Mouse (Mus musculus) brain, embryonic 14.5 days (tissue): ENCODE results near the gene Vps35. TPM values are rescaled to one million over a fixed set of nuclear protein-coding genes. Genes with fewer than 3 reads are reported as not detected.
A peak's percentile ranks its signal among the peaks of the same experiment; 100 is the strongest.

Experiments used
- DNase-seq: peaks from one replicate; pipeline ENCODE4 v3.0.0-alpha.2; 2011; ENCODE audit warnings: low read depth
- CTCF ChIP-seq: fragments of 200-500 bp; IDR thresholded peaks from 2 replicates; pipeline ENCODE4 v1.5.1; 2012; ENCODE audit warnings: inconsistent platforms, mild to moderate bottlenecking, moderate library complexity, borderline replicate concordance; ENCODE audit not compliant: insufficient read depth, insufficient read length; ENCODE audit errors: extremely low read depth
- POLR2A ChIP-seq: fragments of 200-500 bp; IDR thresholded peaks from 2 replicates; pipeline ENCODE4 v1.6.1; 2012; ENCODE audit warnings: mild to moderate bottlenecking, inconsistent platforms, borderline replicate concordance; ENCODE audit not compliant: poor library complexity, insufficient read depth, insufficient read length, severe bottlenecking; ENCODE audit errors: extremely low read depth
- polyA plus RNA-seq: library from polyadenylated mRNA; depleted of rRNA; stranded (reverse); fragments of >200 nt; gene quantifications from 2 replicates; pipeline ENCODE4 v1.2.3, GENCODE M21; 2012; rRNA removed

Vps35 gene
- 78.9 and 81.3 TPM in 2 replicates for polyA plus RNA-seq

- peak; percentile 99 for DNase-seq
- peak; percentile 61; the same call in 1 of the 2 replicates for TF ChIP-seq POLR2A
- no peak for TF ChIP-seq CTCF
Measured at GRCm38 (mm10) chr8:85299434-85300077, at the start of gene Vps35, which contains the start of gene Orc6. Gene Vps35, minus strand, starts transcription at chr8:85299802. Gene Orc6, plus strand, starts transcription at chr8:85299632.

GRCm38 (mm10) chr8:85339871-85340573 is 40.4 kb upstream of the Vps35 start:
- DNase-seq, result peak; percentile 46
- TF ChIP-seq POLR2A, result no peak
- no peak for TF ChIP-seq CTCF

- TF ChIP-seq POLR2A, result no peak
- no peak for TF ChIP-seq CTCF
- DNase-seq, result no peak
Measured at GRCm38 (mm10) chr8:85337681-85338080, 38.1 kb upstream of the Vps35 start.

- TF ChIP-seq POLR2A, result no peak
- TF ChIP-seq CTCF, result no peak
- DNase-seq, result no peak
Measured at GRCm38 (mm10) chr8:85336211-85336933, 36.8 kb upstream of the Vps35 start.

DNA sequence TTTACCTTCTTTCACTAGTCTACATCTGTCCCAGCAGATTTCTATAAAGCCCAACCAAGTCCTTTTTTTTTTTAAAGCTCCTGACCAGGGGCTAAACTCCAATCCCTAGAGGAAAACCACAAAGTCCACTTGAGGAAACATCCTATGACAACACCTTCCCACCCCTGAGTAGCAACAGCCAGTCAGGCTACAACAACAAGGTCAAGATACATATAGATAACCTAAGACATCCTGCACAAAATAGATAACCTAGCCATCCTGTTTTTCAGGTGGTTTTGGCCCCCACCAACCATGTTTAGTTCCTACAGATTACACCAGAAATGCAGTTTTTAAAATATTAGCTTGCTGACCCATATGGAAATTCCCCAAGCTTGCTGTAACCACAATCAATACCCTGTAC is 35.5 kb upstream of the Vps35 start:
- no peak for TF ChIP-seq POLR2A
- no peak for TF ChIP-seq CTCF

DNA sequence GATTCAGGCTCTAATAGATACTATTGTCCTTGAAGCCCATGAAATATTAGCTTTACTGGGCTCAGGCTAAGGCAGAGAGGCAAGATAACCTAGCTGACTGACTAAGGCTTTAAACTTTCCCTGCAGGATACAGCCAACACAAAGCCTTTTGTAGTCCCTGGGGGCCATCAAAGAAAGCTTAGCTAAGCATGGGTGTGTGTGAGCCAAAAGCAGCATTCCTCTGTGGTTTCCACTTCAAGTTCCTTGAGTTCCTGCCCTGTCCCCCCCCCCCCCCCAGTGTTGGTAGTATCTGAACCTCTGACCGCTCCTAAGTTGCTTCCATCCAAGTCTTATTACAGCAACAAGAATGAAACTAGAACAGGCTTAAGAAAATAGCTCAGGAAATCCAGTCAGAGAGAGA is 29.9 kb upstream of the Vps35 start:
- DNase-seq, result peak; percentile 9
- TF ChIP-seq CTCF (no peak), POLR2A (no peak)

More for the DNA sequence above, 35.5 kb upstream of the Vps35 start:
- DNase-seq, result no peak

GRCm38 (mm10) chr8:85327036-85327435 is 27.4 kb upstream of the Vps35 start:
- DNase-seq, result no peak
- TF ChIP-seq CTCF (no peak), POLR2A (no peak)

GRCm38 (mm10) chr8:85323084-85323483 is 23.5 kb upstream of the Vps35 start:
- no peak for TF ChIP-seq POLR2A
- TF ChIP-seq CTCF, result no peak
- no peak for DNase-seq

DNA sequence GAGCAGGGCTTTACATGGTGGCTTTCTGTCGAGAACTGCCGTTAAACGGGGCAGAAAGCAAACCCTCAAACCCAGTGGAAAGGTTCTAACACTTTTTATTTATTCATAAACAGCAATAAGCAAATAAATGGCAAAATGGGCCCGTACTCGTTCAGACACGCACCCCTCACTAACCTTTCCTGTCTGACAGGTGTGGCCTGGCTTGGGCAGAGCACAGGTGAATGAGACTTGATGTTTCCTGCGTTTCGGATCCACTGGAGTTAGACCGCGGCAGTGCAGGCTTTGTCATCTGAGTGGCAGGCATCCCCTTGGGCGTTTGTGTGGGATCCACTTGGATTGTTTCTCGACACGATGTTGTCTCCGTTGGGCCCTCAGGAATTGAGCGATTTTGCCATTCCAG is 22.4 kb upstream of the Vps35 start:
- TF ChIP-seq CTCF, result no peak
- no peak for DNase-seq

GRCm38 (mm10) chr8:85318534-85318933 is 18.9 kb upstream of the Vps35 start:
- TF ChIP-seq CTCF, result no peak
- DNase-seq, result no peak

DNA sequence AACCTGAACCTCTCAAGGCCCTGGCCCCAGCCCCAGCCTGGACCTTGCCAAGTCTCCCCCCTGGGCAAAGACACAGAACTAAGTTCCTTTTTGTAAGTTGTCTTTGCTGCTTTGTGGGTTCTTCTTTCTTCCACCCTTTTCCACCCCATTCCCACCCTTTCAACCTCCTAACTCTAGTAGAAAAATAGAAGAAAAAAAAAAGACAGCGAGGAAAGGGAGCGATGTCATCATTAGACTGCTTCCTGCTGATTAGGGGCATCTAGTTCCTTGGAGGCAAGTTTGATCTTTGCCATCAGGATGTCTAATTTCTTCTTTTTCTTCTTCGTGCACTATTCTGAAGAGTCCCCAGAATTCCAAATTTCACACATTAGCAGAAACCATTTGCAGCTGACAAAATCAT is 13.4 kb upstream of the Vps35 start:
- TF ChIP-seq POLR2A, result no peak
- no peak for TF ChIP-seq CTCF
- DNase-seq, result no peak

DNA sequence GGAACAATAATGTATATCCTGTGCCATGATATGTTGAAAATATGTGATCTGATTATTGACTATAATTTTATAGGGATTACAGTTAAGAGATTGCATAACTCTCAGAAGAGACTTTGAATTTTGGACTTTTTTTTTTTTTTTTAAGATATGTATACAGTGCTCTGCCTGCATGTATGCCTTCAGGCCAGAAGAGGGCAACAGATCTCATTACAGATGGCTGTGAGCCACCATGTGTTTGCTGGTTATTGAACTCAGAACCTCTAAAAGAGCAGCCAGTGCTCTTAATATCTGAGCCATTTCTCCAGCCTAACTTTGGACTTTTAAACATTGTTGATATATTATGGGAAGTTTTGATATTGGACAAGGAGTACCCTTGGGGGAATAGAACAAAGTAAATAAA is 12.1 kb upstream of the Vps35 start:
- DNase-seq, result peak; percentile 38
- no peak for TF ChIP-seq POLR2A
- TF ChIP-seq CTCF, result peak; percentile 46; the same call in 1 of the 2 replicates

GRCm38 (mm10) chr8:85308564-85308963 is 9.0 kb upstream of the Vps35 start:
- no peak for TF ChIP-seq POLR2A
- TF ChIP-seq CTCF, result no peak
- DNase-seq, result no peak
